Mouse (Mus musculus) intestine, embryonic 14.5 days (tissue): ENCODE measurements around the gene Spef2. TPM values are rescaled to one million over a fixed set of nuclear protein-coding genes. Genes with fewer than 3 reads are reported as not detected.

Experiments used
- ATAC-seq: fragments of 200-750 bp; cut with Nextera tagmentation; replicated peaks from 2 replicates; pipeline ENCODE4 v1.8.0; 2017; ENCODE audit warnings: low read depth, moderate number of reproducible peaks, moderate TSS enrichment, moderate library complexity; ENCODE audit not compliant: low FRiP score, low TSS enrichment
- DNase-seq: peaks from one replicate; pipeline ENCODE4 v3.0.0-alpha.2; 2018; ENCODE audit warnings: low spot score
- H3K27ac ChIP-seq: fragments of 300-500 bp; sonication (generic); 2 replicates; pipeline ENCODE4 v1.5.1; 2014; ENCODE audit warnings: low read depth, mild to moderate bottlenecking, control low read depth
- H3K27me3 ChIP-seq: fragments of 300-500 bp; sonication (generic); replicated peaks from 2 replicates; pipeline ENCODE4 v1.6.1; 2014; ENCODE audit warnings: low read length, control low read depth; ENCODE audit not compliant: control insufficient read depth, insufficient read depth
- H3K36me3 ChIP-seq: fragments of 300-500 bp; sonication (generic); 2 replicates; pipeline ENCODE4 v1.6.1; 2014; ENCODE audit warnings: low read length, control low read depth; ENCODE audit not compliant: control insufficient read depth, insufficient read depth
- H3K4me1 ChIP-seq: fragments of 300-500 bp; sonication (generic); replicated peaks from 2 replicates; pipeline ENCODE4 v1.6.1; 2014; ENCODE audit warnings: low read length, control low read depth, mixed read lengths; ENCODE audit not compliant: control insufficient read depth, insufficient read depth
- H3K4me2 ChIP-seq: fragments of 300-500 bp; sonication (generic); 2 replicates; pipeline ENCODE4 v1.6.1; 2014; ENCODE audit warnings: low read length
- H3K4me3 ChIP-seq: fragments of 300-500 bp; sonication (generic); 2 replicates; pipeline ENCODE4 v1.5.1; 2014; ENCODE audit warnings: low read depth, low read length, control low read depth, mixed read lengths
- H3K9ac ChIP-seq: fragments of 300-500 bp; sonication (generic); 2 replicates; pipeline ENCODE4 v1.6.1; 2014; ENCODE audit warnings: mild to moderate bottlenecking, low read length
- H3K9me3 ChIP-seq: fragments of 300-500 bp; sonication (generic); 2 replicates; pipeline ENCODE4 v1.6.1; 2016; ENCODE audit warnings: low read length, control low read depth; ENCODE audit not compliant: control insufficient read depth
- WGBS: fragments of 180-500 bp; shearing (Covaris S2); extraction: QIAGEN DNeasy Blood & Tissue Kit; methylation state at CpG from one replicate; pipeline ENCODE4 v1.1.7; 2014; 5-methylcytosine and 5-hydroxymethylcytosine counted together
- polyA plus RNA-seq: library from polyadenylated mRNA; unstranded; fragments of >200 nt; fragmentation: Nextera tagmentation; extraction: Ambion mirVana; gene quantifications from 2 replicates; pipeline ENCODE4 v1.2.1, GENCODE M21; 2014

The Spef2 gene
- polyA plus RNA-seq, 1 experiment from 2014 or later, result 0.49 TPM

GRCm38 (mm10) chr15:9548951-9549350, 199.7 kb downstream of the Spef2 start:
- Histone ChIP-seq H3K4me2 (no peak overlapping the region), H3K9ac (no peak overlapping the region), H3K27me3 (no peaks in the 10 kb centered on the region), H3K4me1 (no peaks in the 10 kb centered on the region), H3K9me3 (no peaks in the 10 kb centered on the region), H3K27ac (no peak overlapping the region), H3K36me3 (no peaks in the 10 kb centered on the region), H3K4me3 (no peak overlapping the region)
- 91% methylated on average over 2 of the region's 2 CpGs for WGBS
- ATAC-seq (no peak), DNase-seq (no peak)

GRCm38 (mm10) chr15:9535200-9535599, 213.5 kb downstream of the Spef2 start:
- no peak for DNase-seq
- Histone ChIP-seq H3K27me3 (no peaks in the 10 kb centered on the region), H3K27ac (no peak overlapping the region), H3K4me1 (no peaks in the 10 kb centered on the region), H3K4me2 (no peak overlapping the region), H3K36me3 (no peaks in the 10 kb centered on the region), H3K9ac (no peak overlapping the region), H3K4me3 (no peak overlapping the region), H3K9me3 (no peaks in the 10 kb centered on the region)
- WGBS, result 81% methylated on average over 1 of the region's 1 CpGs
- ATAC-seq, result no peak

GRCm38 (mm10) chr15:9533356-9533902, 215.2 kb downstream of the Spef2 start:
- no peak overlapping the region for H3K9ac ChIP-seq
- H3K27me3 ChIP-seq, result no peaks in the 10 kb centered on the region
- DNase-seq (no peak), ATAC-seq (no peak)
- H3K9me3 ChIP-seq, result no peaks in the 10 kb centered on the region
- no peaks in the 10 kb centered on the region for H3K36me3 ChIP-seq
- WGBS, result 72% methylated on average over 3 of the region's 3 CpGs
- no peak overlapping the region for H3K4me3 ChIP-seq
- H3K4me2 ChIP-seq, result no peak overlapping the region
- H3K27ac ChIP-seq, result no peak overlapping the region
- H3K4me1 ChIP-seq, result no peaks in the 10 kb centered on the region

- Histone ChIP-seq H3K4me3 (no peak within 1 kb of the TSS), H3K36me3 (no peaks in the 10 kb centered on the region), H3K27me3 (no peaks in the 10 kb centered on the region), H3K4me1 (no peaks in the 10 kb centered on the region), H3K9ac (no peak within 1 kb of the TSS), H3K27ac (no peak within 1 kb of the TSS), H3K4me2 (no peak within 1 kb of the TSS), H3K9me3 (no peaks in the 10 kb centered on the region)
- no peak for DNase-seq
- WGBS, result 77% methylated on average over 4 of the region's 4 CpGs
- no peak for ATAC-seq
Observed at GRCm38 (mm10) chr15:9530076-9530475, 218.6 kb downstream of the Spef2 start, which contains the start of gene Il7r. Gene Il7r, minus strand, starts transcription at chr15:9530176.

GRCm38 (mm10) chr15:9529646-9530045, 219.0 kb downstream of the Spef2 start:
- Histone ChIP-seq H3K27me3 (no peaks in the 10 kb centered on the region), H3K4me3 (no peak overlapping the region), H3K27ac (no peak overlapping the region), H3K36me3 (no peaks in the 10 kb centered on the region), H3K4me2 (no peak overlapping the region), H3K9ac (no peak overlapping the region), H3K4me1 (no peaks in the 10 kb centered on the region), H3K9me3 (no peaks in the 10 kb centered on the region)
- 81% methylated on average over 3 of the region's 3 CpGs for WGBS
- no peak for DNase-seq
- ATAC-seq, result no peak

Other genes with a start within 250 kb of the Spef2 start
- 0.54 and 0.98 TPM in 2 replicates for gene Il7r, start 218.7 kb downstream of the Spef2 start, polyA plus RNA-seq